Mouse (Mus musculus) gastrocnemius, postnatal 10 days (tissue): ENCODE measurements around the gene Sult3a1. TPM values are rescaled to one million over a fixed set of nuclear protein-coding genes. Genes with fewer than 3 reads are reported as not detected.
A peak's percentile ranks its signal among the peaks of the same experiment; 100 is the strongest.
"Not testable (repeated sequence)": the region's sequence is repeated elsewhere in the genome, so short reads cannot be mapped to it uniquely, and the experiment has no call there.

ENCODE experiments used
- DNase-seq: peaks from one replicate; pipeline ENCODE4 v3.0.0; 2021; ENCODE audit warnings: mixed read lengths
- long read RNA-seq, 2 experiments: library from polyadenylated mRNA; stranded (forward); transcript quantifications; one replicate each; pipeline ENCODE4 v2.0.0; 2021
- total RNA-seq, 2 experiments: library from RNA; stranded (reverse); gene quantifications; 2 replicates each; pipeline ENCODE4 v1.2.3; 2021

Gene Sult3a1
- not detected for total RNA-seq
- long read RNA-seq, experiment 1: 0 reads
- long read RNA-seq, experiment 2: 0 reads

DNA sequence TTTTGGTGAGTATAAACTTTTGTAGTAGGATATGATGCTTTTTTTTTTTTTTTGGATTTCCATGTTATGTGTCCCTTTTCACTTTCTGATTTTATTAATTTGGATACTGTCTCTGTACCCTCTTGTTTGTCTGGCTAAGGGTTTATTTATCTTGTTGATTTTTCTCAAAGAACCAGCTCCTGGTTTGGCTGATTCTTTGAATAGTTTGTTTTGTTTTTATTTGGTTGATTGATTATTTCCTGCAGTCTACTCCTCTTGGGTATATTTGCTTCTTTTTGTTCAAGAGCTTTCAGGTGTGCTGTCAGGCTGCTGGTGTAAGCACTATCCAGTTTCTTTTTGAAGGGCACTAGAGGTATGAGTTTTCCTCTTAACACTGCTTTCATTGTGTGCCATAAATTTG, at the start of gene Sult3a1:
Gene Sult3a1 (plus strand): TSS at position 301 of the 400 bp plus-strand sequence.
- no peak for DNase-seq

DNA sequence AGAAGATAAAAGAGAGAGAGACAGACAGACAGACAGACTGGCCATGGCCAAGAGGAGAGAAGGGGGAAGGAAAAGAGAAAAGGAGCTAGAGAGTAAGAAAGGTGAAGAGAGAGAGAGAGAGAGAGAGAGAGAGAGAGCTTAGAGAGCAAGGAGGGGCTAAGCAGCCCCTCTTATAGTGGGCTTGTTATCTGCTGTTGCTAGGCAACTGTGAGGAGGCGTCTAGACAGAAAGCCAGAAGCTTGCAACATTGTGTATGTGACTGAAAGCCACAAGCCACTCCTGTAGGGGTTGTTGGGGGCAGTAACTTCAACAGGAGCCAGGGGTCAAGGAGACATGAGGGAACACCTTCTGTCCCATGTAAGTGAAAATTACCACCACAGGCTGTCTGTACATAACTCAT, 45.7 kb upstream of the Sult3a1 start:
- no peak for DNase-seq

DNA sequence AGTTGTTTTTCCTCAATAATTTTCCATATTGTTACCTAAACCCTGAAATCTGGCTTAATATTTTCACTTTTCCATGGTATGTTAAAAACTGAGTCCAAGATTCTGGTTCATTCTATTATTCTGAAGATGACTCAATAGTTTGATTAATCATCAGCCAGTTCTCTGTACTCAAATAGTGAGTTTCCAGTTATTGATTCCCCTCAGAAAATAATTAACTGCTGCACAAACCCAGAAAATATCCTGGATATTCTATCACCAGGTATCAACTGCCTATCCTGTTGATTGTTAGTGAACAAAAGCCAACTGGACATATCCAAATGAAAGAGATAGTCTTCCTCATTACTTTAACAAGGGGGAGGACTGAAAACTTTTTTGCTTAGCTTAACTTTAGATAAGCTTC, 43.3 kb upstream of the Sult3a1 start:
- no peak for DNase-seq

DNA sequence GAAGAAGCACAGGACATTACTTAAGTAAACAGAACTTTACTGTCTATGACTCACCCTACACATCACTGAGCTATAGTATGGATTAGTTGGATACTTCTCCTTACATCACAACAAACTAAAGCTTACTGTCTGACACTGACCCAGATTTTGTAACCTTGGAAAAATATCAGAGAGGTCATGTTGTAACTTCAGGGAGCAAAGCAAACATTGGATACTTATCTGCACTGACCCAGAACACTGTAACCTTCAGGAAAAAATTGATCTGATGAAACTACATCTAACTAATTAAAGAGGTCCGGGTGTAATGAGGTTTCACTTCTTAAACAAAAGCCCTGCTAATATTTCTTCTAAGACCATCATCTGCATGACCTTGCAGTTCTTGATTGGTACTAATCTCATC, 40.6 kb upstream of the Sult3a1 start:
- no peak for DNase-seq

DNA sequence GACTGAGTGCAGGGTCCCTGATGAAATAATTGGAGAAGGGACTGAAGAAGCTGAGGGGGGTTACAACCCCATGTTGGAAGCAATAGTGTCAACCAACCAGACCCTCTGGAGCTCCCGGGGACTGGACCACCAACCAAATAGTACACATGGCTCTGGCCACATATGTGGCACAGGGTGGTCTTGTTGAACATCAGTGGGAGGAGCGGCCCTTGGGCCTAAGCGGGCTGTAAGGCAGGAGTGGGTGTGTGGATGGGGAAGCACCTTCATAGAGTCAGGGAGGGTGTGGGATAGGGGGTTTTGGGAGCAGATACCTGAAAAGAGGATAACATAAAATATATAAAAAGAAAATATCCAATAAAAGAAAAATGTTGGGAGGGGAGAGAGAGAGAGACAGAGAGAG, 36.6 kb upstream of the Sult3a1 start:
- DNase-seq: no peak

DNA sequence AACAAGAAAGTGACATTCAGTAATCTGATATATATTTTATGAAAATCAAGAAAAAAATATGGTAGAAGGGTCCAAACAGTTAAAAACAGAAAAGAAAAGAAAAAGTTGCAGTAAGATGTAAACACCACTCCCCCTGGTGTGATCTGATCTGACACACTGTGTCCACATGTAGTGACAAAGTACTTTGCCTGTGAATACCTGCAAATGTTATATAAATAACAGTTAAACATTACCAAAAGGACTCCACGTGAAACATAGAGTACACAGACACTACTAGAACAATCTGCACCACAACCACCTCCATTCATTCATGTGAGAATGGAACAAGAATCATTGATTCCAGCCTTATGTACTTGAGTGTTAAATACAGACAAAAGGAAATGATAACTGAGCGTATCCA, 8.5 kb downstream of the Sult3a1 start:
- DNase-seq: no peak

GRCm38 (mm10) chr10:33870441-33870840, 12.9 kb downstream of the Sult3a1 start:
- DNase-seq: no peak

- no peak for DNase-seq
These were observed 15.3 kb downstream of the Sult3a1 start for GRCm38 (mm10) chr10:33872672-33873398.

DNA sequence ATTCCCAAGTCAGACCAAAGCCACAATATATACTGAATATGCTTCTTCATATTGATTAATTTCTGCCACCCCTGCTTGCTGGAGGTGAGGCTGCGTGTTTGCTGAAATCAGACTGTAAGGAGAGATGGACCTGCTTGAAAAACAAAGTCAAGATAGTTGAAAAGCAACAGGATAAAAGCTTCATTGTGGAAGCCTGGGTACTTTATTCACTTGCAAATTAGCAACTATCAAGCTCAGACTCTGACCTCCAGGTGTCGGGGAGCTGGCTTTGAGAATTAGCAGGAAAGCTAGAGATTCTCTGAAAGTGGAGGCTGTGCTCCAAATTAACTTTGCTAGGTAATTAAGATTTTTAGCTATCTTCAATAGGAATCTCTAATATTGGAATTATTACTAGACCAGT, 24.9 kb downstream of the Sult3a1 start:
- DNase-seq: not testable (repeated sequence)

- DNase-seq: not testable (repeated sequence)
These were observed 44.0 kb downstream of the Sult3a1 start for GRCm38 (mm10) chr10:33901520-33901919.

DNA sequence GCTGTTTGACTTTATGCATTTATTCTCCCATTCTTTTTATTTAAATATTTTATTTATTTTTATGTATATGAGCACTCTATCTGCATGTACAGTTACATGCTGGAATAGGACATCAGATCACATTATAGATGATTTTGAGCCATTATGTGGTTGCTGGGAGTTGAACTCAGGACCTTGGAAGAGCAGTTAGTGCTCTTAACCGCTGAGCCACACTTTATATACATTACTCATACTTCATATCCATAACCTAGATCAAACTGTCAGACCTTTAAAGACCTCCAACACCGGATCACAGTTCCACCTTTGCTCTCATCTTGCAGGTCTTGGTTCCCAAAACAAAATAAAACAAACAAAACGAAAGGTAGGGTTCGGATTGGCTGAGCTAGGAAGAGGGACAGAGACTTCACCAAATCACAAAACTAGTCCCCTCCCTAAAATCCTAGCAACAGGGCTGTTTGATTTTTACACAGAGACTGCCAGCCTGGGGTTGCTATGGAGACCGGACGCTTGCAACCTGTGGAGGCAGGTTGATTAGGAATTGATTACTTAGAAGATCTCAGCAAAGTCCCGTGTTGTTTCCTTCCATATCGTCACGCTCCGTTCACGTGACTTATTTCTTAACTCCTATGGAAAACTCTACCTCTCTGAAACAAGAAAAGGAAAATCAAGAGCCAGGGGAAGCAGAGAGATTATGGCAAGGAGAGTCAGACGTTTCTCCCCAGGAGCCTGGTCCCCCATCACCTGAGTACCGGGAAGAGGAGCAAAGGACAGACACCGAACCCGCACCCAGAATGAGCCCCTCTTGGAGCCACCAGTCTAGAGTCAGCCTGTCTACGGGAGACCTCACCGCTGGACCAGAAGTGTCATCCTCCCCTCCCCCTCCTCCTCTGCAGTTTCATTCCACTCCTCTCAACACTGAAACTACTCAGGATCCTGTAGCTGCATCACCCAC, 47.3 kb downstream of the Sult3a1 start, which contains the start of gene Rsph4a:
Gene Rsph4a (plus strand): TSS at position 582 of the 952 bp plus-strand sequence.
- peak; percentile 7 for DNase-seq

DNA sequence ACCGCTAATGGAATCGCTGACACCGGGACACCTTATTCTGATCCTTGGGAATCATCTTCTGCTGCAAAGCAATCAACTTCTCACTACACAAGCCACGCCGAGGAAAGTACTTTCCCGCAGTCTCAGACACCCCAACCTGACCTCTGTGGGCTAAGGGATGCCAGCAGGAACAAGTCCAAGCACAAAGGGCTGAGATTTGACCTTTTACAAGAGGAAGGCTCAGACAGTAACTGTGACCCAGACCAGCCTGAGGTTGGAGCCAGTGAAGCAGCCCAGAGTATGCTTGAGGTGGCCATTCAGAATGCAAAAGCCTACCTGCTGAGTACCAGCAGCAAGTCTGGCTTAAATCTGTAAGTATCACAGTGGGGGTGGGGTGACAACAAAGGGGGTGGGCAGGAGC, 48.0 kb downstream of the Sult3a1 start:
- no peak for DNase-seq

Other genes with a start within 250 kb of the Sult3a1 start
- gene Clvs2, start 233.0 kb upstream of the Sult3a1 start, total RNA-seq: under 1 TPM; 0.12 to 0.43 TPM
- not detected for gene Sult3a2, start 71.0 kb upstream of the Sult3a1 start, total RNA-seq
- not detected for gene Rsph4a, start 47.4 kb downstream of the Sult3a1 start, total RNA-seq
- gene Zup1, start 93.5 kb downstream of the Sult3a1 start, total RNA-seq: 1 to 10 TPM; 5.0 to 9.6 TPM
- 100 to 1,000 TPM in 1 of 2 experiments, 10 to 100 TPM in 1; 92.7 to 124 TPM for gene Rwdd1, start 161.9 kb downstream of the Sult3a1 start, total RNA-seq
- gene Trappc3l, start 179.9 kb downstream of the Sult3a1 start, total RNA-seq: not detected
- gene Calhm4, start 186.6 kb downstream of the Sult3a1 start, total RNA-seq: not detected
- 1 to 10 TPM in 1 of 2 experiments, under 1 TPM in 1; 0.88 to 1.1 TPM for gene Calhm5, start 238.8 kb downstream of the Sult3a1 start, total RNA-seq